Mouse (Mus musculus) bone marrow macrophage, adult 2 months (primary cell): ENCODE data around the gene Col4a1. TPM values are rescaled to one million over a fixed set of nuclear protein-coding genes. Genes with fewer than 3 reads are reported as not detected.

Source experiments
- H3K27ac ChIP-seq: 2 replicates; pipeline ENCODE4 v1.5.1; 2012; ENCODE audit warnings: low read depth, low read length; ENCODE audit not compliant: insufficient read depth
- H3K4me1 ChIP-seq: 2 replicates; pipeline ENCODE4 v1.6.1; 2012; ENCODE audit warnings: low read length; ENCODE audit not compliant: control insufficient read depth, insufficient read depth
- H3K4me3 ChIP-seq: 2 replicates; pipeline ENCODE4 v1.5.1; 2012; ENCODE audit warnings: mild to moderate bottlenecking, low read length, moderate library complexity; ENCODE audit not compliant: insufficient read depth
- CTCF ChIP-seq: IDR thresholded peaks from 2 replicates; pipeline ENCODE4 v1.5.1; 2012; ENCODE audit warnings: low read depth, mild to moderate bottlenecking, low read length, moderate library complexity
- POLR2A ChIP-seq: IDR thresholded peaks from 2 replicates; pipeline ENCODE4 v1.6.1; 2012; ENCODE audit warnings: mild to moderate bottlenecking, low read depth, low read length, borderline replicate concordance
- polyA plus RNA-seq: library from polyadenylated mRNA; stranded (reverse); fragments of >200 nt; gene quantifications from 2 replicates; pipeline ENCODE4 v1.2.4, GENCODE M21; 2012; ENCODE audit not compliant: missing spikeins, insufficient read depth, insufficient read length

Col4a1 gene
- polyA plus RNA-seq = 2.7 and 7.2 TPM in 2 replicates

DNA sequence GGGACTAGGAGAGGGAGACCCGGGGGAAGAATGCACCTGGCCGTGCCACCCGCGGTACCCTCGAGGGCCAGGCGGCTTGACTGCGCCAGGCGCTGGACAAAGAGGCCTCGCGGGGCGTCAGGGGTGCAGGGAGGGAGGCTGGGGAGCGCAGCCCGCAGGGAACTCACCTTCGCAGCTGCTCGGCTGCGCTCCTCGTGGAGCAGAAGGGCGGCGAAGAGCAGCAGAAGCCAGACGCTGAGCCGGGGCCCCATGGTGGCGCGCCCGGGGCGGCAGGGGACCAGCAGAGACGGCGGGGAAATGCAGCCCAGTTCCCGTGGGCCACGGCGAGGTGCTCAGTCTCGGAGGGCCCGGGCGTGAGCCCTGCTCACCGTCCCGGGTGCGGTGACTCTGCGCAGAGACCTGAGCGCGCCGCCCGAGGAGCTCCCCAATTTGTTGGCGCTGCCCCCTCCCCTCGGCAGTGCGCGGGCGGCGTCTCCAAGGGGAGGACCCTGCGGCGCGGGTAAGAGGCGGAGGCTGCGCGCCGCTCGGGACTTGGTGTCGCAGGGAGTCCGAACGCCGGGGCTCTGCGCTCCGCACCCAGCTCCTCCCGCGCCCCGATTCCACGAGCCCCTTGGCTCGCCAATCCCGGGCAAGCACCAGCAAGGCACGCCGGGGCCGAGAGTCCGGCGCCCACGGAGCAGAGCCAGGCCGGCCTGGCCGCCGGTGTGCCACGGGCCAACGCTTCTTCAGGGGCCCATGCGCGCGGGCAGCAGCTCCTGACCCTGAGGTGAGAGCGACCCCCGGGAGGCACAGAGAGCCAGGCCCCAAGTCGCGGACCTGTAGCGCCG lies at the start of gene Col4a1, which contains the start of gene Col4a2:
Gene Col4a1 (minus strand): TSS at position 478 of the 827 bp plus-strand sequence.
Gene Col4a2 (plus strand): TSS at position 457 of the 827 bp plus-strand sequence.
- TF ChIP-seq CTCF (no peak), POLR2A (no peak)
- Histone ChIP-seq H3K27ac (no peak within 1 kb of the TSS), H3K4me3 (peak within 1 kb of the TSS; percentile 38)

GRCm38 (mm10) chr8:11361546-11362277 lies 49.1 kb upstream of the Col4a1 start:
- no peak overlapping the region for H3K4me3 ChIP-seq
- no peaks in the 10 kb centered on the region for H3K4me1 ChIP-seq
- no peak overlapping the region for H3K27ac ChIP-seq
- no peak for TF ChIP-seq POLR2A
- TF ChIP-seq CTCF = no peak

More for the DNA sequence above, at the start of gene Col4a1, which contains the start of gene Col4a2:
- H3K4me1 ChIP-seq = no peaks in the 10 kb centered on the region

DNA sequence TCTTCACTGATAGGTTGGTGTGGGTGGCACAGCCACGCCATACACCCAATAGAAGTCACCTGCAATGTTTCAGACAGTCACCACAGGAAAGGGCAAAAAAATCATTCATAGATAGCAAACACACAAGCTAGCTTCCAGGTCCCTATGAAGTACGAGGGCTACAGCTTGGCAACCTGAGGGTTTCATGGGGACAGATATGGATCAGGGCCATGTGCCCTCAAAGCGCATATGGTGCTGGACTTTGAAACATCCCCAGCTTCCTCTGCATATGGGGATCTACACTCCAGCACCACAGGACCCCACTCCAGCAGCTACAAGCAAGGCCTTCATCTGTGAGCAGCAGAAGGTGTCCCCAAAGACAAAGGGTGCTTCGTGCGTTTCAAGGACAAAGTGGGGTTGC lies 47.2 kb upstream of the Col4a1 start:
- Histone ChIP-seq H3K27ac (no peak overlapping the region), H3K4me1 (no peaks in the 10 kb centered on the region), H3K4me3 (no peak overlapping the region)
- TF ChIP-seq POLR2A (no peak), CTCF (no peak)

- no peaks in the 10 kb centered on the region for H3K4me1 ChIP-seq
- H3K4me3 ChIP-seq = no peak overlapping the region
- TF ChIP-seq POLR2A (no peak), CTCF (no peak)
- H3K27ac ChIP-seq = no peak overlapping the region
These were observed 45.4 kb upstream of the Col4a1 start for GRCm38 (mm10) chr8:11357921-11358436.

GRCm38 (mm10) chr8:11356776-11357175 lies 44.1 kb upstream of the Col4a1 start:
- Histone ChIP-seq H3K4me3 (no peak overlapping the region), H3K27ac (no peak overlapping the region), H3K4me1 (no peaks in the 10 kb centered on the region)
- TF ChIP-seq POLR2A (no peak), CTCF (no peak)

DNA sequence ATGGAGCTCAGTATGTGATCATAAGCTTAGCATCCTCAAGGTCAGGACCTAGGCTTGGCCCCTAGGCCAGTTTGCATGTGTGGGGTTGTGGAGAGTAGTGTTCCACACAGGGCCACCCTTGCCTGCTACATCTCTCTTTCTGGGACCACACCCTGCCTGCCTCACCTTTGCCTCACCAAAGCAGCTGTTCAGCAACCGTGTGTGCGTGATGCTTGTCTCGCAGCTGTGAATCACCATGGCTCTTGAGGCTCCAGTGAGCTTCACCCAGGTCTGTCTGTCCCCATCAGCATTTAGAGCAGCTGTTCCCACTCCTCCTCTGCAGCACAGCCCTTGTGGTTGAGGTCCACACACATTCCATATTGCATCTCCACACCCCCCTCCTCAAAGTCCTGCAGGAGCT lies 43.3 kb upstream of the Col4a1 start:
- H3K27ac ChIP-seq = no peak overlapping the region

GRCm38 (mm10) chr8:11354800-11355451 lies 42.3 kb upstream of the Col4a1 start:
- no peak for TF ChIP-seq POLR2A
- no peak for TF ChIP-seq CTCF
- H3K27ac ChIP-seq = no peak overlapping the region
- no peaks in the 10 kb centered on the region for H3K4me1 ChIP-seq
- H3K4me3 ChIP-seq = no peak overlapping the region

More for the DNA sequence above, 43.3 kb upstream of the Col4a1 start:
- Histone ChIP-seq H3K4me1 (no peaks in the 10 kb centered on the region), H3K4me3 (no peak overlapping the region)
- TF ChIP-seq POLR2A (no peak), CTCF (no peak)

DNA sequence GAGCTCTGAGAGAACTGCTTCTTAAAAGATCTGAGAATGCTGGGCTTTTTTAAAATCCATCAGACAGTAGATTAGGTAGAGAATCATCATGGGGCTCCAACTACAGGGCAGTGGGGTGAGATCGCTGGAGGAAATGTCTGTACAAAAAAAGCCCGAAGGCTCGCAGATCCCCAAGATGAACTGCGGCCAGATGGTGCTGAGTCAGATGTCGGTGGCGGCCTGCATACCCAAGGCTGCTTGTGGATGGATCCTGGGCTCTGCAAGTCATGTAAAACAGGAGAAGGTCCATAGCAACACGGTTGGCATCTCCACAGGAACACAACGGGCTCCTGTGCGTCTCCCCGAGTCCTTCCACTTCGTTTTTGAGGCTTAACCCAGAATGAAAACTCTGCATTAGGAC lies 39.9 kb upstream of the Col4a1 start:
- Histone ChIP-seq H3K4me3 (no peak overlapping the region), H3K4me1 (no peaks in the 10 kb centered on the region), H3K27ac (no peak overlapping the region)
- TF ChIP-seq POLR2A = no peak
- TF ChIP-seq CTCF = no peak

DNA sequence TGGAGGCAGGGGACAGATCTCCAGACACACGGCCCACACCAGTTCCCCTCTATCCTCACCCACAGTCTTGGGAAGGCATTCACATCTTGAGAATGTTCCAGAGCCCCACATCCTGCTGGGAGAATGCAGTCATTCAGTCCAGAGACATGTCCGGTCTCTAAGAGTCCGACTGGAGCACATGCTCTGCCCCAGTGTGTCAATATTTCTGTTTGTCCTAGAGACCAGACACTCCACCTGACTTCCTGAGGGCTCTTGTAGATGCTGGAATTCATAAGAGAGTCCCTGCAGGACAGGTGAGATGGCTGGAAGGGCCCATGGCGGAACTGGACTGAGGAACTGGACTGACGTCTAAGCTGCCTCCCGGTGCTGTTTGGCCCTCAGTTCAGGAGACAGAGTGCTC lies 38.7 kb upstream of the Col4a1 start:
- H3K27ac ChIP-seq = no peak overlapping the region
- H3K4me3 ChIP-seq = no peak overlapping the region
- no peaks in the 10 kb centered on the region for H3K4me1 ChIP-seq
- TF ChIP-seq CTCF = no peak
- no peak for TF ChIP-seq POLR2A

DNA sequence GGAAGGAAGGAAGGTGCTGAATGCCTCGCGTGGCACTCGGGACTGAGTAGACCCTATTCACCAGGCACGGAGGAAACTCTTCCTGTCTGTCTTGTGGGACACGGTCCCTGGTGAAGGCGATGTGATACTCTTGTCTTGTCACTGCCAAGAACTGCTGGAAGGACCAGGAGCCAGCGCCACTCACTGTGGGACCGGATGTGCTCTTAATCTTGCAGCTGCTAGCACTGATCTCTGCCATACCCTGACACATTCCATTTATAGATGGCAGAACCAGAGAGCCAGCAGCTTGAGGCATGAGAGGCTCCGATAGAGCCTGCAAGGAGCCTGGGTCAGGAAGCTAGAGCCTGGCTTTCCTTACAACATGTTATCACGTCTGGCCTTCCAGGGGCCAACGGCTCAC lies 36.0 kb upstream of the Col4a1 start:
- no peaks in the 10 kb centered on the region for H3K4me1 ChIP-seq
- no peak overlapping the region for H3K27ac ChIP-seq
- H3K4me3 ChIP-seq = no peak overlapping the region
- TF ChIP-seq POLR2A (no peak), CTCF (no peak)
